Mouse (Mus musculus): ENCODE results near the gene Snx9. TPM values are rescaled to one million over a fixed set of nuclear protein-coding genes. Genes with fewer than 3 reads are reported as not detected.

Gene Snx9
- total RNA-seq, 1 experiment from 2014 or later = 48.4 TPM

- peak; percentile 88 for DNase-seq
Measured at GRCm38 (mm10) chr17:5885474-5885873, 44.3 kb downstream of the Snx9 start.

- DNase-seq = no peak
Measured at GRCm38 (mm10) chr17:5886181-5886810, 45.2 kb downstream of the Snx9 start.

GRCm38 (mm10) chr17:5886943-5887800 lies 46.0 kb downstream of the Snx9 start:
- no peak for DNase-seq

GRCm38 (mm10) chr17:5890429-5890828 lies 49.3 kb downstream of the Snx9 start:
- peak; percentile 95 for DNase-seq

GRCm38 (mm10) chr17:5891933-5892683 lies 51.0 kb downstream of the Snx9 start:
- no peak for DNase-seq

GRCm38 (mm10) chr17:5893092-5893491 lies 52.0 kb downstream of the Snx9 start:
- peak; percentile 54 for DNase-seq

- DNase-seq = no peak
Measured at GRCm38 (mm10) chr17:5893574-5894148, 52.5 kb downstream of the Snx9 start.

GRCm38 (mm10) chr17:5896066-5896465 lies 54.9 kb downstream of the Snx9 start:
- no peak for DNase-seq

GRCm38 (mm10) chr17:5896607-5897006 lies 55.5 kb downstream of the Snx9 start:
- DNase-seq = no peak

GRCm38 (mm10) chr17:5897326-5898200 lies 56.4 kb downstream of the Snx9 start:
- DNase-seq = no peak

GRCm38 (mm10) chr17:5899251-5899650 lies 58.1 kb downstream of the Snx9 start:
- DNase-seq = no peak

GRCm38 (mm10) chr17:5901381-5901780 lies 60.3 kb downstream of the Snx9 start:
- DNase-seq = no peak

- no peak for DNase-seq
Measured at GRCm38 (mm10) chr17:5903630-5904301, 62.6 kb downstream of the Snx9 start.

GRCm38 (mm10) chr17:5909681-5910080 lies 68.6 kb downstream of the Snx9 start:
- DNase-seq = no peak

GRCm38 (mm10) chr17:5911591-5911990 lies 70.5 kb downstream of the Snx9 start:
- DNase-seq = no peak

GRCm38 (mm10) chr17:5912797-5913196 lies 71.7 kb downstream of the Snx9 start:
- DNase-seq = no peak

GRCm38 (mm10) chr17:5914217-5914616 lies 73.1 kb downstream of the Snx9 start:
- DNase-seq = peak; percentile 60

- DNase-seq = no peak
Measured at GRCm38 (mm10) chr17:5921954-5922353, 80.8 kb downstream of the Snx9 start.

- DNase-seq = peak; percentile 49
Measured at GRCm38 (mm10) chr17:5923281-5923680, 82.2 kb downstream of the Snx9 start.

GRCm38 (mm10) chr17:5924238-5924637 lies 83.1 kb downstream of the Snx9 start:
- DNase-seq = no peak

- no peak for DNase-seq
Measured at GRCm38 (mm10) chr17:5926710-5927109, 85.6 kb downstream of the Snx9 start.
